Mouse (Mus musculus): Measurements from ENCODE around the gene Ccdc191.

GRCm38 (mm10) chr16:43931502-43931901 lies 41.9 kb downstream of the Ccdc191 start:
- TF ChIP-seq POLR2A (IDR thresholded peaks at IDR 0.05; ENCODE audit: borderline replicate concordance, extremely low read depth, insufficient read depth, insufficient read length, poor library complexity, severe bottlenecking) (no peak), CTCF (IDR thresholded peaks at IDR 0.05; ENCODE audit: borderline replicate concordance, extremely low read depth, insufficient read depth, insufficient read length) (no peak)
